Comparison of ENCODE assay signal across 27 mouse cellular contexts in genomic region chr13:94803480-94804057, GRCm38 (mm10). TPM values are rescaled to one million over a fixed set of nuclear protein-coding genes. Genes with fewer than 3 reads are reported as not detected.
DNase-seq lines count a peak whose midpoint lies in the region; ATAC-seq and TF ChIP-seq lines count a peak whose summit lies in the region.
"Had no signal": no experiment of that assay in that cellular context is flagged by ENCODE, and none has a peak within 500 bp of the region (broad histone marks: within the 10 kb centered on the region; RNA-seq: fewer than 3 reads in every experiment).

No protein-coding gene starts in this region.

- no peak overlapping the region for H3K4me3 ChIP-seq in midbrain, embryonic 11.5 days (ENCODE audit: low read depth, low read length)
- no peak overlapping the region for H3K4me3 ChIP-seq in midbrain, embryonic 15.5 days
- H3K4me3 ChIP-seq in ES-E14 (ENCODE audit: insufficient read depth in 1 of 2, low read depth in 1 of 2, low read length in 2 of 2, poor library complexity in 1 of 2, severe bottlenecking in 1 of 2), result no peak overlapping the region
- H3K4me3 ChIP-seq: embryonic facial prominence, embryonic 13.5 days; forebrain, embryonic 10.5 days; heart, embryonic 13.5 days; hindbrain, embryonic 10.5 days; lung, embryonic 15.5 days had no signal

- no peak overlapping the region for H3K27ac ChIP-seq in midbrain, embryonic 11.5 days (ENCODE audit: low read depth, low read length)
- no peak overlapping the region for H3K27ac ChIP-seq in midbrain, embryonic 15.5 days
- H3K27ac ChIP-seq in ES-E14 (ENCODE audit: insufficient read depth, low read depth, low read length, poor library complexity, severe bottlenecking), result no peak overlapping the region
- H3K27ac ChIP-seq: embryonic facial prominence, embryonic 13.5 days; forebrain, embryonic 10.5 days; heart, embryonic 13.5 days; hindbrain, embryonic 10.5 days; lung, embryonic 15.5 days; stomach, postnatal 0 days had no signal

- TF ChIP-seq CTCF in brain, embryonic 14.5 days (IDR thresholded peaks at IDR 0.05; ENCODE audit: borderline replicate concordance, extremely low read depth, insufficient read depth, insufficient read length), result no peak

- H3K4me2 ChIP-seq in midbrain, embryonic 11.5 days, result no peak overlapping the region
- no peak overlapping the region for H3K4me2 ChIP-seq in midbrain, embryonic 15.5 days
- H3K4me2 ChIP-seq: embryonic facial prominence, embryonic 13.5 days; heart, embryonic 13.5 days; lung, embryonic 15.5 days had no signal

- in situ Hi-C loops in ES-E14 (cut with MboI; ENCODE audit: low sequenced_read_pairs in 2 of 2, unreplicated experiment in 2 of 2), result no loop called here

- H3K9ac ChIP-seq in midbrain, embryonic 11.5 days (ENCODE audit: low read length), result no peak overlapping the region
- H3K9ac ChIP-seq in midbrain, embryonic 15.5 days, result no peak overlapping the region
- no peak overlapping the region for H3K9ac ChIP-seq in ES-E14 (ENCODE audit: insufficient read depth, low read depth, low read length, poor library complexity, severe bottlenecking)
- H3K9ac ChIP-seq: embryonic facial prominence, embryonic 13.5 days; forebrain, postnatal 0 days; heart, embryonic 13.5 days; lung, embryonic 15.5 days had no signal

- WGBS in midbrain, embryonic 11.5 days, result 75% methylated on average over 5 of the region's 5 CpGs
- WGBS in midbrain, embryonic 15.5 days, result 70% methylated on average over 5 of the region's 5 CpGs

- H3K36me3 ChIP-seq in midbrain, embryonic 11.5 days (ENCODE audit: control insufficient read depth, insufficient read depth, low read length), result no peaks in the 10 kb centered on the region
- no peaks in the 10 kb centered on the region for H3K36me3 ChIP-seq in midbrain, embryonic 15.5 days (replicated peaks)
- H3K36me3 ChIP-seq in ES-E14 (ENCODE audit: control insufficient read depth, insufficient read depth, low read length, poor library complexity, severe bottlenecking), result no peaks in the 10 kb centered on the region
- H3K36me3 ChIP-seq: embryonic facial prominence, embryonic 13.5 days; forebrain, embryonic 10.5 days; heart, embryonic 13.5 days; hindbrain, embryonic 10.5 days; lung, embryonic 15.5 days had no signal

- H3K4me1 ChIP-seq in midbrain, embryonic 11.5 days (ENCODE audit: control insufficient read depth, insufficient read depth, low read length), result no peaks in the 10 kb centered on the region
- 0 out of 2 replicates have a peak, but pooled peaks cover 4% of the 10 kb centered on the region for H3K4me1 ChIP-seq in midbrain, embryonic 15.5 days
- H3K4me1 ChIP-seq in ES-E14 (ENCODE audit: control insufficient read depth in 2 of 2, insufficient read depth in 2 of 2, low read length in 2 of 2, poor library complexity in 1 of 2), result peaks cover 0 to 3% of the 10 kb centered on the region in 2 experiments; a peak in 1 of 4 replicates

- intact Hi-C loops in heart, postnatal 36 days (cut with DNase I), result no loop called here

- no peak for ATAC-seq in midbrain, embryonic 11.5 days (ENCODE audit: low FRiP score)
- no peak for ATAC-seq in midbrain, embryonic 15.5 days (replicated peaks)
- ATAC-seq: forebrain, postnatal 0 days; intestine, postnatal 0 days; Patski had no signal

- no peaks in the 10 kb centered on the region for H3K9me3 ChIP-seq in midbrain, embryonic 11.5 days (ENCODE audit: control insufficient read depth, low read length)
- no peaks in the 10 kb centered on the region for H3K9me3 ChIP-seq in midbrain, embryonic 15.5 days
- H3K9me3 ChIP-seq in ES-E14 (ENCODE audit: control insufficient read depth, insufficient read depth, low read depth, low read length), result no peaks in the 10 kb centered on the region
- H3K9me3 ChIP-seq: embryonic facial prominence, embryonic 13.5 days; forebrain, embryonic 10.5 days; G1E; heart, embryonic 13.5 days; hindbrain, embryonic 10.5 days; lung, embryonic 15.5 days had no signal

- peak; percentile 44 for DNase-seq in heart, adult 11 months
- DNase-seq in heart, postnatal 36 days, result no peak
- peak; percentile 81 for DNase-seq in midbrain, embryonic 11.5 days (ENCODE audit: low spot score, missing footprints)
- peak; percentile 27 for DNase-seq in ES-E14 (ENCODE audit: low read depth, low spot score)
- DNase-seq in brain, embryonic 14.5 days (ENCODE audit: low read depth), result peak; percentile 56
- no peak for DNase-seq in ovary, postnatal 10 days (ENCODE audit: low spot score)
- DNase-seq in kidney, adult 18-20 months, result no peak
- DNase-seq: adrenal gland, postnatal 25 days; B cell, adult 2 months; forebrain, postnatal 0 days; heart, postnatal 10 days; kidney, postnatal 14 days; liver; right cerebral cortex, adult 18-20 months; spleen, adult 18-20 months; thymus, adult 2 months; thymus, postnatal 36 days had no signal

- no peak for TF ChIP-seq POLR2A in brain, embryonic 14.5 days (IDR thresholded peaks at IDR 0.05; ENCODE audit: borderline replicate concordance, extremely low read depth, insufficient read depth, insufficient read length, poor library complexity, severe bottlenecking)

- H3K27me3 ChIP-seq in midbrain, embryonic 11.5 days (ENCODE audit: control insufficient read depth, insufficient read depth, low read length), result no peaks in the 10 kb centered on the region
- no peaks in the 10 kb centered on the region for H3K27me3 ChIP-seq in midbrain, embryonic 15.5 days (replicated peaks)
- H3K27me3 ChIP-seq: embryonic facial prominence, embryonic 13.5 days; heart, embryonic 13.5 days; lung, embryonic 15.5 days; Patski had no signal

TF ChIP-seq in ES-E14, 5 proteins besides CTCF, POLR2A, EP300 and RAD21:
- TF ChIP-seq ZNF384 (IDR thresholded peaks at IDR 0.05; ENCODE audit: low read depth, low read length), result no peak
- no peak for TF ChIP-seq HCFC1 (IDR thresholded peaks at IDR 0.05; ENCODE audit: borderline replicate concordance, insufficient read depth, low read length)
- no peak for TF ChIP-seq ZC3H11A (IDR thresholded peaks at IDR 0.05; ENCODE audit: borderline replicate concordance, low read depth, low read length)
- no peak for TF ChIP-seq CHD2 (IDR thresholded peaks at IDR 0.05; ENCODE audit: low read depth, low read length)
- no peak for TF ChIP-seq MAFK (IDR thresholded peaks at IDR 0.05; ENCODE audit: insufficient read depth, low read depth, low read length)

RNA-seq across cellular contexts. Expression of gene Tbca, which starts 14.9 kb away (rescaled TPM):
- total RNA-seq in heart, postnatal 36 days (2021), result 100 to 1,000 TPM; 125 to 127 TPM
- polyA plus RNA-seq in midbrain, embryonic 11.5 days (2014; fragmentation: Nextera tagmentation; extraction: Ambion mirVana), result 234 and 249 TPM in 2 replicates
- polyA plus RNA-seq in midbrain, embryonic 15.5 days (2015; fragmentation: Nextera tagmentation; extraction: Ambion mirVana), result 240 and 260 TPM in 2 replicates
- total RNA-seq in ES-E14 (2012; rRNA removed), result 175 and 244 TPM in 2 replicates
- 279 and 320 TPM in 2 replicates for polyA plus RNA-seq in brain, embryonic 14.5 days (2012; rRNA removed)

Comparison
In these comparisons a context has a peak if more than half of its experiments do, and no peak if none do; other contexts are left out.
1. DNase-seq: peak in heart, adult 11 months (single experiment), midbrain, embryonic 11.5 days (single experiment), ES-E14 (single experiment) and brain, embryonic 14.5 days (single experiment); none in heart, postnatal 36 days (0 of 2), ovary, postnatal 10 days (single experiment) and kidney, adult 18-20 months (single experiment).